Mouse (Mus musculus) forebrain, embryonic 12.5 days (tissue): ENCODE data around the gene Apobec1. TPM values are rescaled to one million over a fixed set of nuclear protein-coding genes. Genes with fewer than 3 reads are reported as not detected.
"Not testable (repeated sequence)": the region's sequence is repeated elsewhere in the genome, so short reads cannot be mapped to it uniquely, and the experiment has no call there.

Source experiments
- ATAC-seq: fragments of 200-750 bp; cut with Nextera tagmentation; 2 replicates; pipeline ENCODE4 v1.8.0; 2017; ENCODE audit warnings: moderate TSS enrichment; ENCODE audit not compliant: low FRiP score
- H3K27ac ChIP-seq: fragments of 300-500 bp; sonication (generic); 2 replicates; pipeline ENCODE4 v1.5.1; 2016; ENCODE audit warnings: mild to moderate bottlenecking
- H3K27me3 ChIP-seq: fragments of 300-500 bp; sonication (generic); 2 replicates; pipeline ENCODE4 v1.6.1; 2016; ENCODE audit warnings: mild to moderate bottlenecking
- H3K36me3 ChIP-seq: fragments of 300-500 bp; sonication (generic); replicated peaks from 2 replicates; pipeline ENCODE4 v1.6.1; 2016; ENCODE audit warnings: mild to moderate bottlenecking
- H3K4me1 ChIP-seq: fragments of 300-500 bp; sonication (generic); 2 replicates; pipeline ENCODE4 v1.6.1; 2016
- H3K4me2 ChIP-seq: fragments of 300-500 bp; sonication (generic); 2 replicates; pipeline ENCODE4 v1.6.1; 2016; ENCODE audit warnings: mild to moderate bottlenecking, moderate library complexity
- H3K4me3 ChIP-seq: fragments of 300-500 bp; sonication (generic); replicated peaks from 2 replicates; pipeline ENCODE4 v1.5.1; 2016; ENCODE audit warnings: mild to moderate bottlenecking
- H3K9ac ChIP-seq: fragments of 300-500 bp; sonication (generic); 2 replicates; pipeline ENCODE4 v1.6.1; 2016; ENCODE audit warnings: mild to moderate bottlenecking
- H3K9me3 ChIP-seq: fragments of 300-500 bp; sonication (generic); 2 replicates; pipeline ENCODE4 v1.6.1; 2016
- WGBS: fragments of 180-500 bp; shearing (Covaris S2); methylation state at CpG from one replicate; pipeline ENCODE4 v1.1.7; 2016; 5-methylcytosine and 5-hydroxymethylcytosine counted together
- polyA plus RNA-seq: library from polyadenylated mRNA; unstranded; fragments of >200 nt; fragmentation: Nextera tagmentation; extraction: Ambion mirVana; gene quantifications from 2 replicates; pipeline ENCODE4 v1.2.1, GENCODE M21; 2016

Gene Apobec1
- polyA plus RNA-seq, 1 experiment from 2014 or later = 1.6 TPM

DNA sequence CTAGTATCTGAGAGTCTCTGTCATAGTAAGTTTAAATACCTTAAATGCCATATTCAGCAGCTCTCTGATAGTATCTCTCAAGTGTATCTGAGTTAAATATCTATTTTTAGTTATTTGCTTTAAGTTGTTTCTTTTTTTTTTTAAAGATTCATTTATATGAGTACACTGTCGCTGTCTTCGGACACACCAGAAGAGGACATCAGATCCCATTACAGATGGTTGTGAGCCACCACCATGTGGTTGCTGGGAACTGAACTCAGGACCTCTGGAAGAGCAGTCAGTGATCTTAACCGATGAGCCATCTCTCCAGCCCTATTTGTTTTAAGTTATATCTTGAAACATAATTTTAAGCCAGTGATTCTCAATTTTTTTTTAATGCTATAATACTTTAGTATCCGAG, 1.2 kb downstream of the Apobec1 start:
- Histone ChIP-seq H3K27ac (no peak overlapping the region), H3K4me2 (no peak overlapping the region), H3K4me1 (peaks cover 8% of the 10 kb centered on the region), H3K4me3 (no peak overlapping the region), H3K36me3 (no peaks in the 10 kb centered on the region), H3K27me3 (no peaks in the 10 kb centered on the region), H3K9me3 (no peaks in the 10 kb centered on the region), H3K9ac (no peak overlapping the region)
- ATAC-seq = no peak
- 92% methylated on average over 4 of the region's 4 CpGs for WGBS

DNA sequence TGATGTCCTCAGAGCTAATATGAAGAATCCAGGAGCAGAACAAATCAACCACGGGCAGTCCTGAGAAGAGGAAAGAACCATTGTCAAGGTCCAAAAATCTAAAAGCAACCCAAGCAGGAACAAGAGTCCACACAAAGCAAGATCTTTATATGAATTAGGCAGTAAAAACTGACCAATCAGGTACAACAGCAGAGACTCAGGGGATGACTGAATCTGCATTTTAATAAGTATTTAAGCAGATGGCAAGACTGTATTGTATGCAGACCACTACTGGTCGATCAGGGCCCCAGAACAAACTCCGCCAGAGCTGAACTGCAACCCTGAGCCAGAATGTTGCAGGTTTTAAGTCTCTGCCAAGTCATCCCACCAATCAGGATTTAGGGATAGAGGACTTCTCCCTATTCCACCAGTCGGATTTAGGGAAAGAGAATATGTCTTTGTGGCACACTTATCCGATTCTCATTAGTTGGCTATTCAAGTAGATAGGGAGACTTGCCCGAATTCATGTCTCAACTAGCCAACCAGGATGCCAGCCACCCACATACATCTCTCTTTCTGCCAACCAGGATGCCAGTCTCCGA, 2.1 kb downstream of the Apobec1 start:
- Histone ChIP-seq H3K9me3 (no peaks in the 10 kb centered on the region), H3K4me3 (no peak overlapping the region), H3K36me3 (no peaks in the 10 kb centered on the region), H3K4me2 (no peak overlapping the region), H3K27ac (no peak overlapping the region), H3K27me3 (no peaks in the 10 kb centered on the region), H3K4me1 (peaks cover 8% of the 10 kb centered on the region), H3K9ac (no peak overlapping the region)
- 82% methylated on average over 7 of the region's 7 CpGs for WGBS
- ATAC-seq = no peak

DNA sequence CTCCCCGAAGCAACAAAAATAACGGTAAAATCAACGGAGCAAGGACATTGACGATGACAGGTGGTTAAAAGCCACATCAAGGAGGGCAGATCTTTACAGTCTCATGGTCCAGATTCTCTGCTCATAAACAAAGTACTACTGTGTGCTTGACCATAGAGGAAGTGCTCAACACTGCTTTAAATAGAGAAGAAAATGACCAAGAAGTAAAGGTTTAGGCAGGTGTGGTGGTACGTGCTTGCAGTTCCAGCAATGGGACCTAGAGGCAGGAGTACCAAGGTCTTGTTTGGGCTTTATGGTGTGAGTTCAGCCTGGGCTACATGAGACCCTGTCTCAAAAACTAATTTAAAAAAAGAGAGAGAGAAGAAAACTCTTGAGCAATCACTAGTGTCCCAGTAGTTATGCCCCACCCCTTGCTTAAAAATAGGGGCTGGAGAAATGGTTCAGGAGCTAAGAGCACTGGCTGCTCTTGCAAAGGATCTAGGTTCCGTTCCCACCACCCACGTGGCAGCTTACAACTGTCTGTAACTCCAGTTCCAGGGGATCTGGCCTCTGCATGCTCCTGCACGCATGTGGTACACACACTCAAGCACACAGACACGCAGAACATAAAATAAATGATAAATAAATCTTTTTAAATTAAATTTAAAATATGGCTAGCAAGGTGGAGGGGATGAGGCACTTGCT, 3.0 kb downstream of the Apobec1 start:
- no peak overlapping the region for H3K9ac ChIP-seq
- no peak for ATAC-seq
- no peaks in the 10 kb centered on the region for H3K36me3 ChIP-seq
- H3K9me3 ChIP-seq = no peaks in the 10 kb centered on the region
- no peak overlapping the region for H3K4me2 ChIP-seq
- H3K4me3 ChIP-seq = no peak overlapping the region
- WGBS = 93% methylated on average over 9 of the region's 9 CpGs
- H3K27me3 ChIP-seq = no peaks in the 10 kb centered on the region
- H3K27ac ChIP-seq = no peak overlapping the region
- peaks cover 8% of the 10 kb centered on the region for H3K4me1 ChIP-seq

DNA sequence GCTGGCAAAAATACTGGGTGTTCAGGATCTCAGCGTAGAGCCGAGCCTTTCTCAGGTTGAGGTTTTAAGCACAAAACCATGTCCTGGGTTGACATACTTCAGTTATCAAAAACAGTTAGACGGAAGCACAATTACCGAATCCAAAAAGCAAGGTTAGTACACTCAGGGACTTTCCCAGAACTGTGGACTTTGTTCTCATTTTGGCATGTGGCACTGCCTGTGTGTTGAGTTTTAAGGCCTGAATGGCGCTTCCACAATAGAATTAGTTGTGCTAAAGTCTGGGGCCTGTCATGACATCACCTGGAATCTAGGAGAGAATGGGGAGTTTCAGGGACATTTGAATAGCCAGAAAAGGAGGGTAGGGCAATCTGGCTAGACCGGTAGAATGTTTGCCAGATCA, 3.8 kb downstream of the Apobec1 start:
- Histone ChIP-seq H3K9me3 (no peaks in the 10 kb centered on the region), H3K4me2 (no peak overlapping the region), H3K9ac (no peak overlapping the region), H3K36me3 (no peaks in the 10 kb centered on the region), H3K27ac (no peak overlapping the region), H3K4me1 (peaks cover 8% of the 10 kb centered on the region), H3K27me3 (no peaks in the 10 kb centered on the region), H3K4me3 (no peak overlapping the region)
- WGBS = 68% methylated on average over 6 of the region's 6 CpGs
- ATAC-seq = no peak

DNA sequence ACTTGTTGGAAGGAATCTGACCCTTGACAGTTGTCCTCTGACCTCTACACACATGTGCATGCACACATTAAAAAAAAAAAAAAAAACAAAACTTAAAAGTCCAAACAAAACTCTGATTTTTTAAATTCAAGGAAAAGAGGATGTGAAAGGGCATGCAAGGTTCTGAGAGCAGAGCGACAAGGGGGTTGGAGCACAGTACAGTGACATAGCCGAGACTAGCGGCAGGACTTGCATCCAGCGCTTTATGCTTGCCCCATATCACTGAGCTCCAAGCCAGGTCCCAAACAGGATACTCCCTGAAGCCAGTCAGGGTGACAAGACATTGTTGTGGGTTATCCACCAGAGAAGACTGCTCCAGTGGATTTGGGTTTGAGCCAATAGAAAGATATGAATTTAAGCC, 4.2 kb downstream of the Apobec1 start:
- H3K36me3 ChIP-seq = no peaks in the 10 kb centered on the region
- H3K9ac ChIP-seq = no peak overlapping the region
- H3K4me2 ChIP-seq = no peak overlapping the region
- no peak for ATAC-seq
- 90% methylated on average over 4 of the region's 4 CpGs for WGBS
- no peaks in the 10 kb centered on the region for H3K27me3 ChIP-seq
- no peaks in the 10 kb centered on the region for H3K9me3 ChIP-seq
- H3K27ac ChIP-seq = no peak overlapping the region
- H3K4me1 ChIP-seq = peaks cover 8% of the 10 kb centered on the region
- no peak overlapping the region for H3K4me3 ChIP-seq

DNA sequence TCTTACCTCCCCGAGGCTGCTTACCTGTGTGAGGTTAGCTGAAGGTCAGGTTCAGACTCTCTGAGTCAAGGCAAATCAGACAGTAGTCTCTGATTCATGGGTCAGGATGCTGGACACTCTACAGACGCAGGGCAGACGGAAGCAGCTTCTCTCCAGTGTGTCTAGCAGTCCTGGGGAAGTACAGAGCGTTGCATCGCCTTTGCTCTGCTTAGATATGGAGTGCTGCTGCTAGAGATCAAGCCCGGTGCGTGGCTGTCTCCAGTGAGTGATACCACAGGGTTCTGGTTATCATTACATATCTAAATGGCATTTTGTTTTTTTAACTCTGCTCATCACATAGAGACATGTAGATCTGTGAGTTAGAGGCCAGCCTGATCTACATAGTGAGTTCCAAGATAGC, 5.6 kb downstream of the Apobec1 start:
- Histone ChIP-seq H3K27ac (no peak overlapping the region), H3K27me3 (no peaks in the 10 kb centered on the region), H3K9ac (no peak overlapping the region), H3K9me3 (no peaks in the 10 kb centered on the region), H3K4me2 (no peak overlapping the region), H3K36me3 (no peaks in the 10 kb centered on the region), H3K4me1 (no peaks in the 10 kb centered on the region), H3K4me3 (no peak overlapping the region)
- ATAC-seq = no peak
- WGBS = 93% methylated on average over 7 of the region's 7 CpGs

DNA sequence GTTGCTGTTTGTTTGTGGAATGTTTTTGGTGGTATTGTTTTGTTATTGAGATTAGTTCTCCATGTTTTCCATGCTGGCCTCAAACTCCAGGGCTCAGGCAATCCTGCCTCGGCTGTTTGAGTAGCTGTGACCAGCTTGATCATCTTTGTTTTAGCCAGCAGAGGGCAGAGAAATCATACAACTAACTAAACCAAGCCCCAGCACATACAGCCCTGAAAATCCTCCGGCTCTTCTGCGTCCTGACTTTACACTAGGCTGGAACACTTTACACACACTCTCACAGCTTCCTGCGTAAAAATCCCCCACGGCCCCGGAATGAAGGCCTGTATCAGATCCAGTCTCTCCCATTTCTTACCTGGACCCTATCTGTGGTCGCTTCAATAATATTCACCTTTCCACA, 6.6 kb downstream of the Apobec1 start:
- ATAC-seq = no peak
- Histone ChIP-seq H3K4me2 (no peak overlapping the region), H3K4me1 (no peaks in the 10 kb centered on the region), H3K4me3 (no peak overlapping the region), H3K36me3 (no peaks in the 10 kb centered on the region), H3K9me3 (no peaks in the 10 kb centered on the region), H3K9ac (no peak overlapping the region), H3K27me3 (no peaks in the 10 kb centered on the region), H3K27ac (no peak overlapping the region)
- WGBS = 42% methylated on average over 7 of the region's 7 CpGs

DNA sequence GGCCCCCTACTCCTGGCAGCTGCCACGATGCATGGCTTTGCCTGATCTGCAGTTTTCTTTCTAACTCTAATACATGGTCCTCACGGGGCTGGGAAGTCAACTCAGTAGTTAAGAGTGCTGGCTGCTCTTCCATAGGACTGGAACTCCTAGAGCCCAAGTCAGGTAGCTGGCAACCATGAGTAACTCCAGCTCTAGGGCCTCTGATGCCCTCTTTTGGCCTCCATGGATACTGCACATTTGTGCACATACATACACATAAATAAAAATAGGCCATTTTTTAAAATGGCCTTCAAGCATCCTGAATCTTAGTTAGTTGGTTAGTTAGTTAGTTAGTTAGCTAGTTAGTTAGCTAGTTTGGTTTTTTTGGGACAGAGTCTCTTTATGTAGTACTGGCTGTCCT, 9.3 kb downstream of the Apobec1 start:
- Histone ChIP-seq H3K4me1 (no peaks in the 10 kb centered on the region), H3K9ac (no peak overlapping the region), H3K4me3 (no peak overlapping the region), H3K27ac (no peak overlapping the region), H3K36me3 (no peaks in the 10 kb centered on the region), H3K4me2 (no peak overlapping the region), H3K27me3 (no peaks in the 10 kb centered on the region), H3K9me3 (no peaks in the 10 kb centered on the region)
- WGBS = 92% methylated on average over 2 of the region's 2 CpGs
- no peak for ATAC-seq

DNA sequence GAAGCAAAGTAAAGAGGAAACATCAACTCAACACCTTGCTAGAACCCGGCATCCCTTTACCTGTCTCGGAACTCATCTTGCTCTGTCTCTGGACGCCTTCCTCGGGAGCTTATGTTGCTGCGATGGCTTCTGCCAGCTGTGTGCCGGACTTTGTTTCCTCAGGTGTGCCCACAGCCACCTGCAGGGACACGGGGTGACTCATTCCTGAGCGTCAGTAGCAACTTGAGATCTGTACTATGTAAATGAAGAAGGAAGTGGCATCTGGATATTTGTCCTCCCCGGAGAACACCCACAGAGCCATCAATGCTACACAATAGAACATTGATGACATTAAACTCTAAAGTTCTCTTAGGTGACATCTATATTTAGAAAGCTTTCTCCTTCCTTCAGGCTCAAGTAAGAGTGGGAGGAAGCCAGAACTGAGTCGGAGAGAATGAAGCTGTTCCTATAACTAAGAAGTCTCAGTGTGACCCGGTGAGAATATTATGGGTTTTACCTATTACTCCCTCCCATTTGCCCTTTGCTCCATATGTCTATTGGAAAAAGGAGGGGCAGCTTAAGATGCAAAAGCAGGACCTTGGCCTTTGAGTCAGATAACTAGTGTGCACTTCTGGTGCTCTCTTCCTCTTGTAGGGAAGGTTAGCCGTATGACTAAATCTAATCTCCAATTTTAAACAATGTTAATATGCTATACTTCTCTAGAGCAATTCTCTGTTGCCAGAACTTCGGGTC, 11.1 kb downstream of the Apobec1 start:
- Histone ChIP-seq H3K36me3 (no peaks in the 10 kb centered on the region), H3K4me3 (no peak overlapping the region), H3K9me3 (no peaks in the 10 kb centered on the region), H3K27me3 (no peaks in the 10 kb centered on the region), H3K4me1 (no peaks in the 10 kb centered on the region), H3K4me2 (no peak overlapping the region), H3K9ac (no peak overlapping the region), H3K27ac (no peak overlapping the region)
- 89% methylated on average over 13 of the region's 13 CpGs for WGBS
- ATAC-seq = no peak

DNA sequence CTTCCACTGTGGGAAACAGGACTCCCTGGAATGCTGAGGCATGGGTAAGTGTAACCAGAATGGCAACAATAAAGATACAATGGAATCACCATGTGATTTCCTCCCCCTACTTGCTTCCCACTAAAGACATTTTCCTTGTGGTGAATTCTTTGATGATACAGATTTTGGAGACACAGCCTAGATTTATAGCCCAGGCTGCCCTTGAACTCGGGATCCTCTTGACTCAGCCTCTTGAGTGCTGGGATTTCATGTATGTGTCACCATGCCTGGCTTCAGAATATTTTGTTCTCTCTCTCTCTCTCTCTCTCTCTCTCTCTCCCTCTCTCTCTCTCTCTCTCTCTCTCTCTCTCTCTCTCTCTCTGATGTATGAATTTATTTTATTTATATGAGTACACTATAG, 23.2 kb downstream of the Apobec1 start:
- Histone ChIP-seq H3K4me2 (no peak overlapping the region), H3K9me3 (no peaks in the 10 kb centered on the region), H3K27me3 (no peaks in the 10 kb centered on the region), H3K4me1 (no peaks in the 10 kb centered on the region), H3K4me3 (no peak overlapping the region), H3K9ac (no peak overlapping the region), H3K27ac (no peak overlapping the region), H3K36me3 (no peaks in the 10 kb centered on the region)
- 78% methylated on average over 1 of the region's 1 CpGs for WGBS
- no peak for ATAC-seq

DNA sequence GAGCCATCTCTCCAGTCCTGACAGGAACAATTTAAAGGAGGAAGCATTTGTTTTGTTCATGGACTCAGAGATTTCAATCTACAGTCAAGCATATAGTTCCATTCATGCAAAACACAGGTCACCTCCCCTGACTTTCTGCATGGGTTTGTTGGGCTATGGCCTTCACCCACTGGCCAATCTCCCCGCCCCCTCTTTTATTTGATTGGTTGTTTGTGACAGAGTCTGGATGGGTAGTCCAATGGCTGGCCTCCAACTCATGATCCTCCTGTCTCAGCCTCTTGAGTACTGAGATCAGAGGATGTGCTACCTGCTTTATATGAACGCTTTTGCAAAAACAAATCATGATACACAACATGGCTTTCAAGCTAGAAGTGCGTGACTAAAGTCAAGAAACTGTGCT, 25.2 kb downstream of the Apobec1 start:
- ATAC-seq = no peak
- 89% methylated on average over 3 of the region's 3 CpGs for WGBS

DNA sequence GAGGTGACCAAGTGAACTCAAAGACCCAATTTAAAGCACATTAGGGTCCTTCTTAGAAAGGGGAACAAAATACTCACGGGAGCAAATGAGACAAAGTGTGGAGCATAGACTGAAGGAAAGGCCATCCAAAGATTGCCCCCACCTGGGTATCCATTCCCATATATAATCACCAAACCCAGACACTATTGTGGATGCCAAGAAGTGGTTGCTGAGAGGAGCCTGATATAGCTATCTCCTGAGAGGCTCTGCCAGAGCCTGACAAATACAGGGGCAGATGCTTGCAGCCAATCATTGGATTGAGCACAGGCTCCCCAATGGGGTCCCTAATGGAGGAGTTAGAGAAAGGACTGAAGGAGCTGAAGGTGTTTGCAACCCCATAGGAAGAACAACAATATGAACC, 27.2 kb downstream of the Apobec1 start:
- H3K4me1 ChIP-seq, H3K27ac ChIP-seq, H3K9ac ChIP-seq, H3K9me3 ChIP-seq, ATAC-seq, H3K4me3 ChIP-seq, H3K4me2 ChIP-seq, H3K36me3 ChIP-seq, H3K27me3 ChIP-seq: not testable (repeated sequence)
- WGBS = 100% methylated on average over 1 of the region's 1 CpGs

More for the DNA sequence above, 25.2 kb downstream of the Apobec1 start:
- Histone ChIP-seq H3K36me3 (no peaks in the 10 kb centered on the region), H3K27me3 (no peaks in the 10 kb centered on the region), H3K9me3 (no peaks in the 10 kb centered on the region), H3K9ac (no peak overlapping the region), H3K4me1 (no peaks in the 10 kb centered on the region), H3K27ac (no peak overlapping the region), H3K4me2 (no peak overlapping the region), H3K4me3 (no peak overlapping the region)

DNA sequence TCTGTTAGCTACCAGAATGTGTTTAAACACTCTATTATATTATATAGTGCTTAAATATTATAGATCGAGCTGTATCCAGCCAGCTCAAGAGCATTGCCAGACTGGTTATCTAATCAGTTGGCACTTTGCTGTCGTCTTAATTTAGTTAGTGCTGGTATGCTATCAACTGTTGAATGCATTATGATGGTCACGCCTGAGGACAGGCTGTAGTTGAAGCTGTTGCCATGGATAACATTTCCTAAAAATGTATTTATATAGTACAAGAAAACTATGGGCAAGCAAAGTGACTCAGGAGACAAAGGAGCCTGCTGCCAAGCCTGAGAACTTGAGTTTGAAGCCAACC, 30.7 kb downstream of the Apobec1 start:
- H3K4me3 ChIP-seq = no peak overlapping the region
- H3K36me3 ChIP-seq = no peaks in the 10 kb centered on the region
- no peaks in the 10 kb centered on the region for H3K4me1 ChIP-seq
- no peak overlapping the region for H3K27ac ChIP-seq
- H3K27me3 ChIP-seq = no peaks in the 10 kb centered on the region
- H3K9ac ChIP-seq = no peak overlapping the region
- WGBS = 90% methylated on average over 3 of the region's 3 CpGs
- H3K4me2 ChIP-seq = no peak overlapping the region
- no peaks in the 10 kb centered on the region for H3K9me3 ChIP-seq
- ATAC-seq = no peak
